Mouse (Mus musculus): ENCODE measurements at regions not wholly inside any gene's neighbourhood (a gene's known extent, or its start where the extent isn't known, plus 50 kb on each side); places are given as distances from the start of the nearest gene placed in this dataset.

GRCm38 (mm10) chr9:61227492-61228229, 144.5 kb upstream of the Tle3 start:
- TF ChIP-seq CTCF (IDR thresholded peaks at IDR 0.05; ENCODE audit: extremely low read depth, insufficient read length, insufficient replicate concordance, low read depth, low read length) (no peak), POLR2A (IDR thresholded peaks at IDR 0.05; ENCODE audit: low read depth, low read length) (no peak)
